Comparison of ENCODE assay signal across 9 mouse cellular contexts in the genomic region with DNA sequence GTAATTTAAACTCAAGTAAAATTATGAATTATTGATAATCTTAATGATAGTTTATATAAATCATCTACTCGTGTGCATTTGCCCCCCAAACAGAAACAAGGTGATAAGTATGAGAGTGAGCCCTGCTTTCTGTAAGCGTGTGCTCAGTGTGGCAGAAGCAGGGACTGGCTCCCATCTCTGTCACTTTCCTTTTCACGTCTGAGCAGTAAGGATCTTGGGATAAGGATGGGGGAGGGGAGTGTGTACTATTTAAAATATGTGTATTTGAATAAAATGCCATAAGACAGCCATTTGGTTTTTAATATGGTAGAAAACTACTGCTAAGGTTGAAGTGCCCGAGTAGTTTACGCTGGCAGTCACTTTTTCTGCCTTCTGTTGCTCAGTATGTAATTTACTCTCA. TPM values are rescaled to one million over a fixed set of nuclear protein-coding genes. Genes with fewer than 3 reads are reported as not detected.
DNase-seq lines count a peak whose midpoint lies in the region; ATAC-seq and TF ChIP-seq lines count a peak whose summit lies in the region.
"Had no signal": no experiment of that assay in that cellular context is flagged by ENCODE, and none has a peak within 500 bp of the region (broad histone marks: within the 10 kb centered on the region; RNA-seq: fewer than 3 reads in every experiment).

No protein-coding gene starts in this region.

- WGBS in cerebellum, adult 2 months, result 11% methylated on average over 5 of the region's 5 CpGs
- WGBS in heart, embryonic 13.5 days, result 33% methylated on average over 5 of the region's 5 CpGs
- 45% methylated on average over 5 of the region's 5 CpGs for WGBS in neural tube, embryonic 15.5 days

- no peak for TF ChIP-seq CTCF in cerebellum, adult 2 months (IDR thresholded peaks at IDR 0.05; ENCODE audit: borderline replicate concordance, insufficient read depth, low read depth, low read length)

- intact Hi-C loops in heart, postnatal 25 days (cut with DNase I), result no loop called here

- ATAC-seq in heart, embryonic 13.5 days (ENCODE audit: extremely low read depth, insufficient number of reproducible peaks, low FRiP score, low TSS enrichment), result no peak
- no peak for ATAC-seq in megakaryocyte, adult 5-6 weeks (ENCODE audit: poor library complexity, severe bottlenecking)
- ATAC-seq in neural tube, embryonic 15.5 days (ENCODE audit: low FRiP score), result no peak

- peak overlapping the region; percentile 53 for H3K4me3 ChIP-seq in cerebellum, adult 2 months (replicated peaks; ENCODE audit: insufficient read depth, low read depth, low read length)
- H3K4me3 ChIP-seq in heart, embryonic 13.5 days, result peak overlapping the region; percentile 18
- H3K4me3 ChIP-seq in megakaryocyte, embryonic 14.5 days (replicated peaks), result peak overlapping the region; percentile 59
- no peak overlapping the region for H3K4me3 ChIP-seq in neural tube, embryonic 15.5 days (replicated peaks)
- H3K4me3 ChIP-seq: limb, embryonic 12.5 days had no signal

- DNase-seq in cerebellum, adult 2 months, result peak in 1 of 2 experiments; percentile 51
- DNase-seq in cerebellum, postnatal 4 days (ENCODE audit: low spot score in 2 of 2), result no peak
- no peak for DNase-seq in heart, postnatal 25 days (ENCODE audit: low spot score)
- no peak for DNase-seq in urinary bladder, postnatal 4 days (ENCODE audit: low spot score in 2 of 2)

- peak overlapping the region; percentile 72 for H3K9ac ChIP-seq in heart, embryonic 13.5 days
- H3K9ac ChIP-seq in neural tube, embryonic 15.5 days (replicated peaks), result no peak overlapping the region
- H3K9ac ChIP-seq: limb, embryonic 12.5 days had no signal

- no peak for TF ChIP-seq POLR2A in cerebellum, adult 2 months (IDR thresholded peaks at IDR 0.05; ENCODE audit: borderline replicate concordance, insufficient read depth, low read length)

- H3K4me1 ChIP-seq in cerebellum, adult 2 months (ENCODE audit: control insufficient read depth, insufficient read depth, low read length), result peaks cover 7% of the 10 kb centered on the region; the same call in 1 of the 2 replicates
- H3K4me1 ChIP-seq in heart, embryonic 13.5 days, result peaks cover 51% of the 10 kb centered on the region
- H3K4me1 ChIP-seq in megakaryocyte, embryonic 14.5 days, result peaks cover 64% of the 10 kb centered on the region
- peaks cover 31% of the 10 kb centered on the region for H3K4me1 ChIP-seq in neural tube, embryonic 15.5 days

- peaks cover 32% of the 10 kb centered on the region for H3K36me3 ChIP-seq in heart, embryonic 13.5 days
- H3K36me3 ChIP-seq in megakaryocyte, embryonic 14.5 days (replicated peaks; ENCODE audit: low read length), result peaks cover 55% of the 10 kb centered on the region
- peaks cover 15% of the 10 kb centered on the region; the same call in 1 of the 2 replicates for H3K36me3 ChIP-seq in neural tube, embryonic 15.5 days

- H3K27me3 ChIP-seq in cerebellum, adult 2 months (ENCODE audit: control insufficient read depth, insufficient read depth, low read length), result no peaks in the 10 kb centered on the region
- no peaks in the 10 kb centered on the region for H3K27me3 ChIP-seq in heart, embryonic 13.5 days (replicated peaks)
- no peaks in the 10 kb centered on the region for H3K27me3 ChIP-seq in megakaryocyte, embryonic 14.5 days (replicated peaks)
- no peaks in the 10 kb centered on the region for H3K27me3 ChIP-seq in neural tube, embryonic 15.5 days (replicated peaks)
- H3K27me3 ChIP-seq: limb, embryonic 12.5 days had no signal

- H3K4me2 ChIP-seq in heart, embryonic 13.5 days, result peak overlapping the region; percentile 60
- peak overlapping the region; percentile 20; the same call in 1 of the 2 replicates for H3K4me2 ChIP-seq in neural tube, embryonic 15.5 days
- H3K4me2 ChIP-seq: limb, embryonic 12.5 days had no signal

- H3K9me3 ChIP-seq in heart, embryonic 13.5 days, result no peaks in the 10 kb centered on the region
- no peaks in the 10 kb centered on the region for H3K9me3 ChIP-seq in megakaryocyte, embryonic 14.5 days
- no peaks in the 10 kb centered on the region for H3K9me3 ChIP-seq in neural tube, embryonic 15.5 days (replicated peaks)
- H3K9me3 ChIP-seq: limb, embryonic 12.5 days had no signal

- peak overlapping the region; percentile 77; the same call in 1 of the 2 replicates for H3K27ac ChIP-seq in cerebellum, adult 2 months (ENCODE audit: insufficient read depth, low read length)
- H3K27ac ChIP-seq in heart, embryonic 13.5 days (replicated peaks), result peak overlapping the region; percentile 67
- H3K27ac ChIP-seq in neural tube, embryonic 15.5 days (replicated peaks), result 0 out of 2 replicates have a peak overlapping the region, but pooled peaks have one; percentile 23
- H3K27ac ChIP-seq: limb, embryonic 12.5 days had no signal

RNA-seq across cellular contexts. Expression of a gene that starts 29.2 kb away (rescaled TPM):
- 70.5 and 83.0 TPM in 2 replicates for polyA plus RNA-seq in cerebellum, adult 2 months (2012; rRNA removed)
- 31.6 and 33.7 TPM in 2 replicates for polyA plus RNA-seq in heart, embryonic 13.5 days (2015; fragmentation: Nextera tagmentation; extraction: Ambion mirVana)
- total RNA-seq in heart, postnatal 25 days (2021), result 10 to 100 TPM; 79.8 to 92.6 TPM
- polyA plus RNA-seq in megakaryocyte, embryonic 14.5 days (2012; ENCODE audit: insufficient read depth, low replicate concordance), result 4.6 and 12.1 TPM in 2 replicates
- 101 and 129 TPM in 2 replicates for total RNA-seq in megakaryocyte, adult 5-6 weeks (2015)
- total RNA-seq in megakaryocyte, adult 5-6 weeks (2017), result 80.1 and 84.8 TPM in 2 replicates
- polyA plus RNA-seq in neural tube, embryonic 15.5 days (2015; fragmentation: Nextera tagmentation; extraction: Ambion mirVana), result 33.5 and 36.0 TPM in 2 replicates

Comparison
In these comparisons a context has a peak if more than half of its experiments do, and no peak if none do; other contexts are left out.
1. H3K27ac ChIP-seq: peak in every context shown above with its lines; median percentile 77 in cerebellum, adult 2 months; 67 in heart, embryonic 13.5 days; 23 in neural tube, embryonic 15.5 days.